Mouse (Mus musculus): Measurements from ENCODE around the gene Dgkh. TPM values are rescaled to one million over a fixed set of nuclear protein-coding genes. Genes with fewer than 3 reads are reported as not detected.
A peak's percentile ranks its signal among the peaks of the same experiment; 100 is the strongest.
"Not testable (repeated sequence)": the region's sequence is repeated elsewhere in the genome, so short reads cannot be mapped to it uniquely, and the experiment has no call there.

The Dgkh gene
- polyA plus RNA-seq, 1 experiment, result 6.8 TPM

GRCm38 (mm10) chr14:78563211-78563610 lies 169.4 kb downstream of the Dgkh start:
- Histone ChIP-seq H3K27ac (ENCODE audit: insufficient read depth, low read depth, low read length) (no peak overlapping the region), H3K4me3 (ENCODE audit: insufficient read depth, low read length) (no peak overlapping the region), H3K4me1 (ENCODE audit: control insufficient read depth, insufficient read depth, low read length) (no peaks in the 10 kb centered on the region)
- TF ChIP-seq POLR2A (IDR thresholded peaks at IDR 0.05; ENCODE audit: borderline replicate concordance, low read depth, low read length) (no peak), CTCF (IDR thresholded peaks at IDR 0.05; ENCODE audit: low read depth, low read length) (no peak)

GRCm38 (mm10) chr14:78562121-78562520 lies 170.5 kb downstream of the Dgkh start:
- H3K4me1 ChIP-seq (ENCODE audit: control insufficient read depth, insufficient read depth, low read length), result no peaks in the 10 kb centered on the region
- H3K4me3 ChIP-seq (ENCODE audit: insufficient read depth, low read length), result no peak overlapping the region
- no peak overlapping the region for H3K27ac ChIP-seq (ENCODE audit: insufficient read depth, low read depth, low read length)
- TF ChIP-seq CTCF (IDR thresholded peaks at IDR 0.05; ENCODE audit: low read depth, low read length), result no peak
- TF ChIP-seq POLR2A (IDR thresholded peaks at IDR 0.05; ENCODE audit: borderline replicate concordance, low read depth, low read length), result no peak

GRCm38 (mm10) chr14:78559042-78559441 lies 173.5 kb downstream of the Dgkh start:
- Histone ChIP-seq H3K4me3 (ENCODE audit: insufficient read depth, low read length) (no peak overlapping the region), H3K27ac (ENCODE audit: insufficient read depth, low read depth, low read length) (no peak overlapping the region), H3K4me1 (ENCODE audit: control insufficient read depth, insufficient read depth, low read length) (no peaks in the 10 kb centered on the region)
- TF ChIP-seq CTCF (IDR thresholded peaks at IDR 0.05; ENCODE audit: low read depth, low read length) (no peak), POLR2A (IDR thresholded peaks at IDR 0.05; ENCODE audit: borderline replicate concordance, low read depth, low read length) (no peak)

GRCm38 (mm10) chr14:78554830-78555229 lies 177.7 kb downstream of the Dgkh start:
- not testable (repeated sequence) for H3K4me1 ChIP-seq (ENCODE audit: control insufficient read depth, insufficient read depth, low read length); H3K27ac ChIP-seq (ENCODE audit: insufficient read depth, low read depth, low read length); H3K4me3 ChIP-seq (ENCODE audit: insufficient read depth, low read length)

- Histone ChIP-seq H3K4me1 (ENCODE audit: control insufficient read depth, insufficient read depth, low read length) (peaks cover 6% of the 10 kb centered on the region), H3K4me3 (ENCODE audit: insufficient read depth, low read length) (no peak overlapping the region), H3K27ac (ENCODE audit: insufficient read depth, low read depth, low read length) (no peak overlapping the region)
- TF ChIP-seq CTCF (IDR thresholded peaks at IDR 0.05; ENCODE audit: low read depth, low read length), result no peak
- no peak for TF ChIP-seq POLR2A (IDR thresholded peaks at IDR 0.05; ENCODE audit: borderline replicate concordance, low read depth, low read length)
These were observed 178.9 kb downstream of the Dgkh start for GRCm38 (mm10) chr14:78553661-78554060.

GRCm38 (mm10) chr14:78548807-78549206 lies 183.8 kb downstream of the Dgkh start:
- Histone ChIP-seq H3K27ac (ENCODE audit: insufficient read depth, low read depth, low read length) (peak overlapping the region; percentile 88), H3K4me1 (ENCODE audit: control insufficient read depth, insufficient read depth, low read length) (peaks cover 22% of the 10 kb centered on the region), H3K4me3 (ENCODE audit: insufficient read depth, low read length) (no peak overlapping the region)
- TF ChIP-seq POLR2A (IDR thresholded peaks at IDR 0.05; ENCODE audit: borderline replicate concordance, low read depth, low read length) (no peak), CTCF (IDR thresholded peaks at IDR 0.05; ENCODE audit: low read depth, low read length) (no peak)

- H3K4me3 ChIP-seq (ENCODE audit: insufficient read depth, low read length), result no peak overlapping the region
- peaks cover 9% of the 10 kb centered on the region; the same call in 1 of the 2 replicates for H3K4me1 ChIP-seq (ENCODE audit: control insufficient read depth, insufficient read depth, low read length)
- TF ChIP-seq CTCF (IDR thresholded peaks at IDR 0.05; ENCODE audit: low read depth, low read length) (no peak), POLR2A (IDR thresholded peaks at IDR 0.05; ENCODE audit: borderline replicate concordance, low read depth, low read length) (no peak)
- H3K27ac ChIP-seq (ENCODE audit: insufficient read depth, low read depth, low read length), result no peak overlapping the region
These were observed 191.3 kb downstream of the Dgkh start for GRCm38 (mm10) chr14:78541319-78541718.

GRCm38 (mm10) chr14:78539821-78540220 lies 192.8 kb downstream of the Dgkh start:
- no peak overlapping the region for H3K27ac ChIP-seq (ENCODE audit: insufficient read depth, low read depth, low read length)
- no peak for TF ChIP-seq CTCF (IDR thresholded peaks at IDR 0.05; ENCODE audit: low read depth, low read length)
- no peak for TF ChIP-seq POLR2A (IDR thresholded peaks at IDR 0.05; ENCODE audit: borderline replicate concordance, low read depth, low read length)
- peaks cover 14% of the 10 kb centered on the region for H3K4me1 ChIP-seq (ENCODE audit: control insufficient read depth, insufficient read depth, low read length)
- H3K4me3 ChIP-seq (ENCODE audit: insufficient read depth, low read length), result no peak overlapping the region

GRCm38 (mm10) chr14:78538572-78539320 lies 193.8 kb downstream of the Dgkh start:
- no peak overlapping the region for H3K4me3 ChIP-seq (ENCODE audit: insufficient read depth, low read length)
- H3K4me1 ChIP-seq (ENCODE audit: control insufficient read depth, insufficient read depth, low read length), result peaks cover 18% of the 10 kb centered on the region
- H3K27ac ChIP-seq (ENCODE audit: insufficient read depth, low read depth, low read length), result no peak overlapping the region
- TF ChIP-seq POLR2A (IDR thresholded peaks at IDR 0.05; ENCODE audit: borderline replicate concordance, low read depth, low read length) (no peak), CTCF (IDR thresholded peaks at IDR 0.05; ENCODE audit: low read depth, low read length) (no peak)

- Histone ChIP-seq H3K4me3 (ENCODE audit: insufficient read depth, low read length) (no peak overlapping the region), H3K27ac (ENCODE audit: insufficient read depth, low read depth, low read length) (no peak overlapping the region)
- TF ChIP-seq POLR2A (IDR thresholded peaks at IDR 0.05; ENCODE audit: borderline replicate concordance, low read depth, low read length), result no peak
- TF ChIP-seq CTCF (IDR thresholded peaks at IDR 0.05; ENCODE audit: low read depth, low read length), result no peak
These were observed 195.0 kb downstream of the Dgkh start for GRCm38 (mm10) chr14:78537551-78537950.

More at GRCm38 (mm10) chr14:78537551-78537950, 195.0 kb downstream of the Dgkh start:
- peaks cover 18% of the 10 kb centered on the region for H3K4me1 ChIP-seq (ENCODE audit: control insufficient read depth, insufficient read depth, low read length)
